Mouse (Mus musculus) megakaryocyte, embryonic 14.5 days (primary cell): ENCODE results near the gene Dnaic1.

Experiments
- FLI1 ChIP-seq: IDR thresholded peaks from 2 replicates; pipeline ENCODE4 v1.6.1; 2012; ENCODE audit warnings: low read length, inconsistent platforms, mixed read lengths
- GATA1 ChIP-seq: IDR thresholded peaks from 3 replicates; pipeline ENCODE4 v1.6.1; 2012; ENCODE audit warnings: mixed read lengths, low read length, inconsistent platforms, borderline replicate concordance

DNA sequence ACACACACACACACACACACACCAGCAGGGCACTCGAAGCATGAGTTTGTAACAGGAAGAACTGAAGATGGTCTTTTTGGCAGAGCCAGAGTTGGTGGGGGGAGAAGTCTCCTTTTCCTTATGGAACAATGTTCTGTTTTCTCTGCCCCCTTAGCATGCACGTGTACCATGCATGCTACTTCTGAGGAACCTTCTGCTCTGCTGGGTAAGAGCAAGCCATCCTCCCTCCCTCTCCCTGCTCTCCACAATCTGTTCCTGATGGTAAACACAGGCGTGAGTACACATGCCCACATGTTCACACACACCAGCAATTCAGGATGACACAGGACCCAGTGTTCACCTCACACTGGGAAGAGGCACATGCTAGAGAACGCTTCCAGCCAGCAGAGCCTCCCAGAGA is 111.6 kb downstream of the Dnaic1 start:
- TF ChIP-seq GATA1 (no peak), FLI1 (no peak)
